Mouse (Mus musculus) spleen, adult 18-20 months (tissue): Measurements from ENCODE around the gene Cd200r4.
"Not testable (repeated sequence)": the region's sequence is repeated elsewhere in the genome, so short reads cannot be mapped to it uniquely, and the experiment has no call there.

Experiments used
- DNase-seq, 2 experiments: peaks; one replicate each; pipeline ENCODE4 v3.0.0; 2022; ENCODE audit warnings: mixed read lengths in 2 of 2

Cd200r4 gene

DNA sequence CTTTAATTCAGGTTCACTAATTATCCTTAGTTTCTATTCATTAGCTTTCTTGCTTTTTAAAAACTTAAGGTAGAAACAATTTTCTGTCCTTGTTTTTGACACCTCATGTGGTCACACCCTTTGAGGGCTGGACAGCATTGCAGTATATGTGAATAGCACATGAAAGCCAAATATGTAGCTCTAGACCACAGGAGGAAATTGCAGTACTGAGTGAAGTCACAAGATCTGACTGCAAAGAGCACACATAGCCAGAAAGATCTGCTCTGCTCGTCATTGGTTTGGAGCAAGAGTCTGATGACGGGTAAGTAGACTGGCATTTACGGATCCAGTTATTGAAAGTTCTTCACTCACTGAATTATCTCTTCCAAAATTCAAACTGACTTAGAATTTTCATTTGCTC, at the start of gene Cd200r4:
Cd200r4 (plus strand) TSS at position 190 of the 400 bp plus-strand sequence.
- no peak for DNase-seq

- DNase-seq = no peak
These were observed 49.7 kb upstream of the Cd200r4 start for GRCm38 (mm10) chr16:44761811-44762210.

GRCm38 (mm10) chr16:44765555-44766319, 45.8 kb upstream of the Cd200r4 start, which contains the start of gene Cd200r1:
Gene Cd200r1 (plus strand): TSS chr16:44765736.
- peak in 1 of 2 experiments; percentile 22 for DNase-seq

DNA sequence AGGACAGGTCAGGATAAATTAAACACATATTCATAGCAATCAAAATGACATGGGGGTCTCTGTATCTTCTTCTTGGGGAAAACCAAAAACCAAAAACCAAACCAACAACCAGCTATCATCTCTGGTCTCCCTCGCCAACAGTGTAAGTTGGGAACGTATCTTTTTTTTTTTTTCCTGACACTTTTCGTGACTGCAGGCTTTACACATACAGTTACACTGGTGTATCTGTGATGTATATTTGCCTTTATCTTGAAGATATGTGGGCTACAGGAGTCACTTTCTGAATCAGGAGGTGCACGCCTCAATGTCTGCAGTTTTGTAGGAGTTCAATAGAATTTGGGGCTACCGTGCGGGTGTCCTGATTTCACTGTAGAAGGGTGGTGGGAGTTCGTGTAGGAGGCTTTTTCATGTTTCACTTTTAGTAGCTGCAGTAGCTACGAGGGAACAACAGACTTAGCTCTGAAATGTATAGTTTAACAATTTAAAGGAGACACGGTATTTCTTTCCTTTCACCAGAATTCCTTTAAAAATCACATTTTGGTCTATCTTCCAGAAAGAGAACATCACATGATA, 45.1 kb upstream of the Cd200r4 start:
- no peak for DNase-seq

GRCm38 (mm10) chr16:44767506-44767905, 44.0 kb upstream of the Cd200r4 start:
- DNase-seq = no peak

GRCm38 (mm10) chr16:44767967-44768366, 43.6 kb upstream of the Cd200r4 start:
- no peak for DNase-seq

GRCm38 (mm10) chr16:44772577-44772976, 39.0 kb upstream of the Cd200r4 start:
- DNase-seq = no peak

- no peak for DNase-seq
These were observed 37.9 kb upstream of the Cd200r4 start for GRCm38 (mm10) chr16:44773673-44774072.

DNA sequence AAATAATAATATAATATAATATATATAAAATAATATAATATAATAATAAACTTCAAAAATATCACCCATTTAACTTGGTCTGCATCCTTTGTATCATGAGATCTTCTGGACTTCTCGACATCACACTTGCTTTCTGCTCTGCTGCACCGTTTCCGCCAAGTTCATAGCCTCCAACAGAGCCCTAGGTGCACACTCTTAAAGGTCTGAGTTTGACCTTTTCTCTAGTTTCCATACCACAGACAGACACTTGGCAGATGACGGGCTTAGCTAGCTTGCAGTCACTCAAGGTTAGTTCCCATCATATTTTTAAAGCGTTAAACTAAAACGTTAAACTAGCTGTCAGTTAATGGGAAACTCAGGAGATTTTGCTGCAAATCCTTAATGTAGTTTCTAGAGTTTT, 37.3 kb upstream of the Cd200r4 start:
- no peak for DNase-seq

- DNase-seq = peak in 1 of 2 experiments; percentile 8
These were observed 32.9 kb upstream of the Cd200r4 start for GRCm38 (mm10) chr16:44778538-44779147.

DNA sequence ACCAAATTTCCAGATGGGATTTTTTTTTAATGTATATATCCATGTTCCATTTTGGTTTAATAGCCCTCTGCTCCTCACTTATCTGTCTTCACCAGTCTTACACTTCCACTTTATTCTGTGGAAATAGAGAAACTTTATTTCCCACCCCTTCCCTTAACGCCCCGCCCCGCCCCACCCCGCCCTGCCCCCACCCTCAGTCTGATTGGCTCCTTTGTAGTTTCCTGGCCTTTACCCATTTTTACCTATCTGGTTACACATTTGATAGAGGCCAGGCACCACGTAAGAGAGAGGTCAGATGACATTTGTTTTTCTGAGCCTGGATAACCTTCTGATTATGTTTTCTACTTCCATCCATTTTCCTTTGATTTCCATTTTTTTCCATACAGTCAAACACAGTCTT, 32.0 kb upstream of the Cd200r4 start:
- no peak for DNase-seq

DNA sequence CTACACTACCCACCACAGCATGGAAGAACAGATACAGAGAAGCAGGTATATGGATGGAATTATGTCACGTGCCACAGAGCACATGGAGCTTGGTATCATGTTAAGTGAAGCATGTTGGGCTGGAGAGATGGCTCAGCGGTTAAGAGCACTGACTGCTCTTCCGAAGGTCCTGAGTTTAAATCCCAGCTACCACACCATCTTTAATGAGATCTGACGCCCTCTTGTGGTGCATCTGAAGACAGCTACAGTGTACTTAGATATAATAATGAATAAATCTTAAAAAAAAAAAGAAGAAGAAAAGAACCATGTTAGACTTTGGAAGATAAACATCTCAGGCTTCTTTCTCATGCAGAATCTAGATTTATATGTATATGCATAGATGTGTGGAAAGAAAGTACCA, 30.8 kb upstream of the Cd200r4 start:
- no peak for DNase-seq

- no peak for DNase-seq
These were observed 24.6 kb upstream of the Cd200r4 start for GRCm38 (mm10) chr16:44786934-44787333.

- DNase-seq = no peak
These were observed 17.1 kb upstream of the Cd200r4 start for GRCm38 (mm10) chr16:44794416-44794815.

DNA sequence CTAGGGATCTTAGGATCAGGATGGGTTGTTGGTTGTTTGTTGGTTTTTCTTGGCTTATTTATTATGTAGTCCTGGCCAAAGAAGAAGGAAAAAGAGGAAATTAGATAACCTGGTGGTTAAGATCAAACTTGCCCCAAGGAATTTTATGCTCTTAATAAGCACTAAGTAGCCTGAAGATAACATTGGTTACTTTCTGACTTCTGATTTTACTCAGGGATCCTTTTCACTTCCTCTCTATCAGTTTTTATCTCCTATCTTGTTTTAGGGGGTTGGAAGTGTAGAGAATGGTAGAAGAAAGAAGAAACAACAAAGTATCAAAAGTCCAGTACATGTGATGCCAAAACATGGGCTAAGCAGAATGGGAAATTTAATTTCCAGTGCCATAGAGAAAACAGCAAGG, 5.6 kb upstream of the Cd200r4 start:
- no peak for DNase-seq

DNA sequence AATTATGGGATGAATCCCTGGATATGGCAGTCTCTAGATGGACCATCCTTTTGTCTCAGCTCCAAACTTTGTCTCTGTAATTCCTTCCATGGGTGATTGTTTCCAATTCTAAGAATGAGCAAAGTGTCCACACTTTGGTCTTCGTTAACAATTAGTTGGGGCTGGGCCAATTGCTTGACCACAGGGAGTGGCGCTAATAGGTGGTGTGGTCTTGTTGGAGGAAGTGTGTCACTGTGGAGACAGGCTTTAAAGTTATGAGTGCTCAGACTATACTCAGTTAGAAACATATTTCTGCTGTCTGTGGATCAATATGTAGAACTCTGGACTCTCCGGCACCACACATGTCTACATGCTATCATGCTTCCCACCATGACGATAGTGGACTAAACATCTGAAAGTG, 1.3 kb upstream of the Cd200r4 start:
- DNase-seq = not testable (repeated sequence)

DNA sequence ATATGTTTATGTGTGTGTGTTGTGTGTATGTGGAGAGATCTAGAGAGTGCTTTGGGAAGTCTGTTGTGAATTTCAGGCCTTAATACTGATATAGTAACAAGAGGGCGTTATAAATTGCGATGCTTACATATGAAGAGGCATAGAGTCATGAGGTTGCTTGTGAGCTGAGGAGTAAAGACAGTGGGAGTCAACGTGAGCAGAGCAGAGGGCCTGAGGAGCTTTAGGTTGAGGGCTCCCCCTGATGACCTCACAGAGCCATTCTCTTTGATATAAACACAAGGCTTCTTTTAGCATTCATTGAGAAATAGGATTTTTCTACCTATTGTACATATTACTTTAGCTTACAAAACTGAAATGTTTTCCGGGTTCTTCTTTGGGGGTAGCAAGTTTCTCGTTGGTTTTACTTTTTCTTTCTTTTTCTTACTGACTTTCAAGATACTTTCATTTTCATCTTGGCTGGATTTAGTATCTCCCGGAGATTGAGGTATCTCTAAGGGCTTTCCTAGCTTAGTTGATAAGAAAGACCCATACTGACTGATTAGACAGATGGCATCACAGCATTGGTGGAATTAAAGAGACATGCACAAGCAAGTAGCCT, 1.0 kb downstream of the Cd200r4 start:
- DNase-seq = no peak

GRCm38 (mm10) chr16:44818010-44818409, 6.5 kb downstream of the Cd200r4 start:
- no peak for DNase-seq

DNA sequence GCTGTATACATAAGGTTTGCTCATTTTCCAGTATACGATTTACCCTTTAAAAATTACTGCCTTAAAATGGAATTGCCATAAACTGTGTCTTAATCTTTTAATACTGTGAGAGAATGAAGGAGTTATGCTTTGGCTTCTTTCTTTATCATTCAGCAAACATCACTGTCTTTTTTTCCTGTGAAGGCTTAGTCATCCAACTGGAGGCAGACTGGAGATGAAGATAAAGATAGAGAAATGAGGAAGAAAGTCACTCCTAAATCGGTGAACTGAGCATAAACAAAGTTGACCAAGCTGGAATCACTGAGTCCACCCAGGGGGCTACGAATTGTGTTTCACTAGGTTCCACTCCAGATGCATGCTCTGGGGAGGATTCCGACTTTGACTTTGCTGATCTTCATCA, 9.0 kb downstream of the Cd200r4 start:
- DNase-seq = no peak

DNA sequence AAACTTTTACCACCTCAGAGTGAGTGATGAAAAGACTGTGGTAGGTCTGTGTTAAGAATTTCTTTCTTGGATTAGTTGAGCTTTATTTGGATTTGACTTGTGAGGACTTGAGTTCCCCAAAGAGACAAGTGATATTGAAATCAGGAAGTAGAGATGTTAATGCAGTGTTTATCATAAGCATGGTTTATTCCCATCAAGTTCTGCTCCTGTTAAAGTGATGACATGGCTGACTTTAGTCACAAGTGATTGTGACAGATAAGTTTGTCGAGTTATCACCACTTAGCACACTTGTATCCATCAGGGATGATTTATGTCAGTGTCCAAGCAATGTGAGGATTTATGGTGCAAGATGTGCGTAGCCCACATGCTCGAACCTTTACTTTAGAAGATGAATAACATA, 20.8 kb downstream of the Cd200r4 start:
- DNase-seq = no peak

DNA sequence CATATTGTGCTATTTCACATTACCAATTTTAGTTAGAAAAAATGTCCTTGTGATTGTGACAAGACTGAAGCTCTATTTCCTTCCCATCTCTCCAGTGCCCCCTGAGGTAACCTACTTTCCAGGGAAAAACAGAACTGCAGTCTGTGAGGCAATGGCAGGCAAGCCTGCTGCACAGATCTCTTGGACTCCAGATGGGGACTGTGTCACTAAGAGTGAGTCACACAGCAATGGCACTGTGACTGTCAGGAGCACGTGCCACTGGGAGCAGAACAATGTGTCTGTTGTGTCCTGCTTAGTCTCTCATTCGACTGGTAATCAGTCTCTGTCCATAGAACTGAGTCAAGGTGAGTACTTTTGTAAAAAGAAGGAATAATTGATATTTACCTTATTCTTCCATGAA, 21.7 kb downstream of the Cd200r4 start:
- DNase-seq = not testable (repeated sequence)

DNA sequence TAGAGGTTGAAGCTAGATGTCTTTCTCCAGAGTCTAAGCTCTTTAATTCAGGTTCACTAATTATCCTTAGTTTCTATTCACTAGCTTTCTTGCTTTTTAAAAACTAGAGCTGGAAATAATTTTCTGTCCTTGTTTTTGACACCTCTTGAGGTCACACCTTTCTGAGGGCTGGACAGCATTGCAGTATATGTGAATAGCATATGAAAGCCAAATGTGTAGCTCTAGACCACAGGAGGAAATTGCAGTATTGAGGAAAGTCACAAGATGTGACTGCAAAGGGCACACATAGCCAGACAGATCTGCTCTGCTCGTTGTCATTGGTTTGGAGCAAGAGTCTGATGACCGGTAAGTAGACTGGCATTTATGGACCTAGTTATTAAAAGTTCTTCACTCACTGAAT, 55.3 kb downstream of the Cd200r4 start, which contains the start of gene Cd200r2:
Cd200r2 (plus strand) TSS at position 301 of the 400 bp plus-strand sequence.
- no peak for DNase-seq

DNA sequence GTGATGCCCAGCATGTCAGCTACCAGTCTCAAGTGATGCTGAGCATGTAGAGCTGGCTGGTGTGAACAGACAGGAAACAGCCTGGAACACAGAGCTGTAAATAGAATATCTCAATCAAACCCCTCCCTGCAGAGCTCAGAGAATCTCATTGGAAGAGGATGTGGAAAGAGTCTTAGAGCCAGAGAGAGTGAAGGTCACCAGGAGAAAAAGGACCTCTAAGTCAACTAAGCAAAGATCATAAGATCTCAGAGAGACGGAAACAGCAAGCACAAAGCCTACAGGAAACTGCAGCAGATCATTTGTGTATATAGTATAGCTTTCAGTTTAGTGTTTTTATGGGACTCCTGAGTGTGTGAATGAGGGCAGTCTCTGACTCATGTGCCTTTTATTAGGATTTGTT, 63.6 kb downstream of the Cd200r4 start:
- no peak for DNase-seq

- no peak for DNase-seq
These were observed 65.1 kb downstream of the Cd200r4 start for GRCm38 (mm10) chr16:44876625-44877024.
